Mouse (Mus musculus): ENCODE measurements at regions not wholly inside any gene's neighbourhood (a gene's known extent, or its start where the extent isn't known, plus 50 kb on each side); places are given as distances from the start of the nearest gene placed in this dataset.

DNA sequence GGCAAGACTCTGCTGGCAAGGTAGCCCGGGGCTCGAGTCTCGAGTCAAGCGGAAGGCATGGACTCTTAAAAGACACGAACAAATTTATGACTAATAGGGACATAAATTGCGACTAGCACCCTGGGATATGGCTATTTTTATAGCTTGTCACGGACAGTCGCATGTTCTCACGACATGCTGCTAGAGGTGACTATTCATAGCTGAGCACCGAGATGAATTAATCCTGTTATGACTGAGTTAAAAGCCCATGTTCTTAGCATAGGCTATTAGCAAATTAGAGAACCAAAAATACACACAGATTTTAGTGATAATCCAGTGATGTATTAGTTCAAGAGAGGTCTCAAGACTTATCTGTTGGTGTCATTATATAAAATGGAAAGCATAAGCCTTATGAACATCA, 539.2 kb downstream of the Gm19410 start:
- DNase-seq (ENCODE audit: low read depth, low spot score), result no peak

- no peak for DNase-seq (ENCODE audit: low read depth, low spot score)
Observed at GRCm38 (mm10) chr8:36306336-36306735, 540.7 kb downstream of the Gm19410 start.

DNA sequence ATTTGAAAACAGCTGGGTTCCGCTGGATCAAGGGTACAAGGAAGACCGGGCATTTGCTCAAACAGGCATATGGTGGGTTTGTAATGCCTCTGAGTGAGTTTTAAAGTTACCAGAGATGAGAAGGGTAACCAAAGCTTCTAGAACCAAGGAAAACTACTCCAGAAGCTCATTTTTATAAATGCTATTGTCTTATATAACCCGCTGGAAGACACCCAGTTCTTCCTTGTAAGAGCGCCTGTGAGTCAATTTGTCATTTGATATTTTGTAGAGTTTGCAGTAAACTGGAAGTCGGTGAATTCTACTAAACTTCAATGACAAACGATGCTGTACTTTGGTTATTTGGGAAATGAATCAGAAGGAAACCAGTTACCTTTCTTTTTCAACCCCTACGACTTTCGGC, 541.9 kb downstream of the Gm19410 start:
- DNase-seq (ENCODE audit: low read depth, low spot score), result no peak

DNA sequence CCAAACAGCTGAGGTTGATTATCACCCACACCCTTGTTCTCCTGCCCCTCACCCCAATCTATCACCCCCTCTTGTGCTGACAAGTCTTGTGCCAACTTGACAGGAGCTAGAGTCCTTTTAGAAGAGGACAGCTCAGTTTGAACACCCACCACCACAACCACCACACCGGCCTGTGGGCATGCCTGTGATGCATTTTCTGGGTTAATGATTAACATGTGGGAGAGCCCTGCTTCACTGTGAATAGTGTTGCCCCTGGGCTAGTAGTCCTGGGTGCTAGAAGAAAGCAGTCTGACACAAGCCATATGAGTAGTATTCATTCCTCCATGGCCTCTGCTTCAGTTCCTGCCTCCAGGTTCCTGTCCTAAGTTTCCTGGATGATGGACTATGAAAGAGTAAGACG, 542.5 kb downstream of the Gm19410 start:
- DNase-seq (ENCODE audit: low read depth, low spot score), result no peak

DNA sequence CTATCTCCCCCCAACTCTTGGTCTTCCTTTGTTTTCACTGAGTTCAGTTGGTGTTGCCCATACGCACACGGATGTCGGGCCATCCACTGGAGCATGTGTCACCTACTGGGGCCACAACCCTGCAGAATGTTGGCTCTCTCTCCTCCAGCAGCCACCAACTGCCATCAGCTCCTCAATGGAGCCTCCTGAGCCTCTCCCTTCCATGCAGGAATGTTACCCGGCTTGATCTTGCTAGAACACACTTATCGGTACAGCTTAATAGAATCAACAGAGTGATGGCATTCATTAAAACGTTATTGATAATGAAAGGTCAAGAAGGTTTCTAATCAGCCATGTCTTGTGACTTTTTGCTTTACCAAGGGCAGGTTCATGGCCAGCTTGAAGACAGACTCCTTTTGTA, 543.7 kb downstream of the Gm19410 start:
- DNase-seq (ENCODE audit: low read depth, low spot score), result no peak

DNA sequence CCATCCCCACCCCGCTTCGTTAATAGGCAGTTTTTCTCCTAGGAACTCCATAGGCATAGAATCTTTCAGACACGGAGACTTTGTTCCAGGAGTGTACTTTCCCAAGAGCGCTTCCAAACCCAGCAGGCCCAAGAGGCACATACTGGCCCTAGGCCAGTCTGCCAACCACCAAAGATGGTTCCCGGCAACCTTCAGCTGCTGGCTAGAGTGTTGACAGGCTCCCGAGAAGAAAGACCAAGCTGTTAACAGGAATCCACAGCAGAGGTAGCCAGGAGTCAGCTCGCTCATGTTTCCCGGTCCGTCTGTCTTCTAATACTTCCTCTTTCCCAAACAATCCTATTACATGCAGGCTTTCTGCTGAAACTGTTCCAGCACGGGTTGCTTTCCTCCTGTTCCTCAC, 544.4 kb downstream of the Gm19410 start:
- DNase-seq (ENCODE audit: low read depth, low spot score), result no peak

DNA sequence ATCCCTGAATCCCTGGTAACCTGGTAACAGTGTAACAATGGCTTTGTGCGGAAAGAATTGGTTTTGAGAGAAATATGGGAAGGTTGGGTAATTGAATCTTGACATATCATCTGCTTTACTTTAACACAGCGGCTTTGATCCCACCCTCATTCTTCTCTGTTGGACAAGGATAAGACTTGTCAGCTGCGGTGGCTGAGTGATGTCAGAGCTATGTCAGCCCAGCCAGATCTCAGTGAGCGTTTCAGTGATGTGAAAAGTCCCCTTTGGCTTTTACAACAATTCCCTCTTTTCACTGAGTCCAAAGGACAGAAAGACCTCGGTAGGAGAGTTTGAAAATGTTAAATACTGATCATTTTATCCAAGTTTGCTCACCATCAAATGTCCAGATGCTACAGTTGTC, 546.1 kb downstream of the Gm19410 start:
- DNase-seq (ENCODE audit: low read depth, low spot score), result no peak

- DNase-seq (ENCODE audit: low read depth, low spot score), result no peak
Observed at GRCm38 (mm10) chr8:36312963-36313362, 547.4 kb downstream of the Gm19410 start.

GRCm38 (mm10) chr8:36318396-36318795, 552.8 kb downstream of the Gm19410 start:
- no peak for DNase-seq (ENCODE audit: low read depth, low spot score)

- no peak for DNase-seq (ENCODE audit: low read depth, low spot score)
Observed at GRCm38 (mm10) chr8:36318884-36319283, 553.3 kb downstream of the Gm19410 start.

DNA sequence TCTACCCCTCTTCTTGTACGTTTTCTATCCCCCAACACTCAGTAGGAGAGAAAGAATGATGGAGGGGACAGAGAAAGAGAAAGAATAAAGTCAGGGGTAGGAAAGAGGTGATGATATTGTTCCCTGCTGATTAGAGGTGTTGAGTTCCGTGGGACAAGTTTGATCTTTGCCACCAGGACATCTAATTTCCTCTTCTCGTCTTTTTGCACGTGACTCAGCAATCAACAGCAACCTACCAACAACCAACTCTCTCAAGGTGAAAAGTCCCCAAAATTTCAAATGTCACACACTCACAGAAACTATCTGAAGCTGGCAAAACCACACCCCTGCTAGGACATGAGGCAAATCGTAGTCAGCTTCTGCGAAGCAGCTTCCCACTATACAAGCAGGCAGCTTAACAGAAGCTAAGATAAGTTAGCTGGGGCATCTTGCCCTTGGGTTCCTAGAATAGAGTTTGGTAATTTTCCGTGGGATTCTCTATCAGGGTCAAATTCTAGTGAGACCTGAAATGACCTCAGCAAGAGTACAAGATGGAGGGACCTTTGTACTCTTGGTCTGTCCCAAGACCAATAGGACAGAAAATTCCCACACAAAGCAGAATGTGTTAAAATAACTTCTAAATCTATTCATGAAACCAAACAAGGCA, 553.8 kb downstream of the Gm19410 start:
- no peak for DNase-seq (ENCODE audit: low read depth, low spot score)

GRCm38 (mm10) chr8:36322125-36322524, 556.5 kb downstream of the Gm19410 start:
- no peak for DNase-seq (ENCODE audit: low read depth, low spot score)

DNA sequence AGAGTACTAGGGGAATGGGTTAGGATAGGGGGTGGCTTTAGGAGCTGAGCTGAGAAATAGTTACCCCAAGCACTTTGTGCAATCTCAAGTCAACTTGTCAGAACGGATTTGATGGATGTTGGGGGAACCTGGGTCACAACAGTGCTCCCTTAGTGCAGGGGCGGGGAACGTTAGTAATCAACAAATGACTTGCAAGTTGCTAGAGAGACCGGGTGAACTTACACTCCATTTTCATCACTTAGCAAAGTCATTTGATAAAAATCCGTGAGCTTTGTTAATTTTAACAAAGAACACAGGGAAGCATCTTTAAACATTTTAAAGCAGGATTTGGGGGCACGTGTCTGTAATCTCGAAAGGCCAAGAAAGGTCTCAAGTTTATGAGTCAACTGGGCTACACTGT, 557.0 kb downstream of the Gm19410 start:
- DNase-seq (ENCODE audit: low read depth, low spot score), result no peak

DNA sequence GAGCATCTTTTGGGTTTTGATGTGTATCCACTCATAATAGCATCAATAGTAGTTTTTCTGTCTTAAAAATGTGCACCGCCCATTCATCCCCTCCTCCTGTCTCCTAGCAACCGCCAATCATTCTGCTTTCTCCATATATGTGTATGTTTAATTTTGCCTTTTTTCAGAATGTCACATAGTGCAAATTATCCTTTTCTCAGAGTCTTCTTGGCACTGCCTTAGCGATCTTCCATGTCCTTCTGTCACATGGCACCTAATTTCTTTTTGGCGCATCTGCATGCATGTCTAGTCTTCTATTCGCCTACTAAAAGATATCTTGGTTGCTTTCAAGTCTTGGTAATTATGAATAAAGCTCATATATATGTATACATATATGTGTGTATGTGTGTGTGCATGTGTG, 573.0 kb downstream of the Gm19410 start:
- no peak for DNase-seq (ENCODE audit: low read depth, low spot score)

DNA sequence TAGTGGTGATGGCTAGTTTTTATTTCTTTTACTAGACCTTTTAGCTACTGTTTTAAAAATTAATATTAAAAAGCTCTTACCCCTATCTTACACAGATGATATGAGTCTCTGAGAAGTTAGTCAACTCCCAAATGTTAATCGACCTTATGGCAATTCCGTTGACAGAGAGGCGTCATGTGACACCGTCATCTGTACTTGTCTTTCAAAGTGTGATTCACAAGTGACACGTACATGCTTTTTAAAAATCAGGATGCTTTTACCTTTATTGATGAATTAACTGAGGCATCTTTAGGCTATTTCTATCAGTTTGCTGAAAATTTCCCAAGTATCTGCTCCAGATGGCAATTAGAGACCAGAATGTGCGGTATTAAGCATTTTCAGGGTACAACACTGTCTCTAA, 573.9 kb downstream of the Gm19410 start:
- DNase-seq (ENCODE audit: low read depth, low spot score), result no peak

DNA sequence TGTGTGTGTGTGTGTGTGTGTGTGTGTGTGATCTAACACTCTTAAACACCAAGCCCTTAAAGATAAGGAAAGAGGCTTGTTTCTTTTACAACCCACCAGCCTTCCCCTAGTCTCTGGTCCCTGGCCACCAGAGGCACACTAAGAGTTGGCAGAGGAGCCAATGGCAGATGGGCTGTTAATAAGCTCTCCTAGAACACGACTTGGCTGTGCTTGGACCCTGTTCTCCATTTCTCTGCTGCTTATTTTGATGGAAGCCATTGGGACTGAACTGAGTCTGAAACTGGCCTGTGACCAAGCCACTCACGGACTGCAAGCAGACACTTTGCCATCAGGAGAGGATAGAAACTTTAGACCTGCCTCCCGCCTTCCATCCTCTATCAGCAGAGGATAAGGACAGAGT, 574.9 kb downstream of the Gm19410 start:
- no peak for DNase-seq (ENCODE audit: low read depth, low spot score)

GRCm38 (mm10) chr8:36341965-36342364, 576.4 kb downstream of the Gm19410 start:
- DNase-seq (ENCODE audit: low read depth, low spot score), result no peak

DNA sequence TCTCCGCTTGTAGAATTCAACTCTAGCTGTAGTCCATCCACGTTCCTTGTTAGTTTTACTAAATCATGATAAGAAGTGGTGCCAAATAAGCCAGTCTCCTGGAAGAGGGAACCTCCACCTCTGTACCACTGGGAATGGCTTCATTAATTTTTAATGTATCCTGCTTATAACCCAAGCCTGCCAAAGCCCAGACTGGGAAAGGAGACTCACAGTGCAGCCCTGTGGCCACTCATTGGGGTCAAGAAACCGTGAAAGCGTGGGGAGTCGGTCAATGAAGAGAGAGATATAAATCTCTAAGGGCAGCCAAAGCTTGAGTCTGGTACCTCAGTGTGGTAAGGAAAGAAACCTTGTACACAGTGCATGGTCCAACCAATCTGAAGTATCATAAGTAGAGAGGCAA, 577.1 kb downstream of the Gm19410 start:
- no peak for DNase-seq (ENCODE audit: low read depth, low spot score)

- peak; percentile 84 for DNase-seq (ENCODE audit: low read depth, low spot score)
Observed at GRCm38 (mm10) chr8:36346682-36347324, 581.2 kb downstream of the Gm19410 start.

- no peak for DNase-seq (ENCODE audit: low read depth, low spot score)
Observed at GRCm38 (mm10) chr8:36348067-36348466, 582.5 kb downstream of the Gm19410 start.

- DNase-seq (ENCODE audit: low read depth, low spot score), result no peak
Observed at GRCm38 (mm10) chr8:36354926-36355325, 589.3 kb downstream of the Gm19410 start.

- DNase-seq (ENCODE audit: low read depth, low spot score), result no peak
Observed at GRCm38 (mm10) chr8:36358998-36359397, 593.4 kb downstream of the Gm19410 start.

DNA sequence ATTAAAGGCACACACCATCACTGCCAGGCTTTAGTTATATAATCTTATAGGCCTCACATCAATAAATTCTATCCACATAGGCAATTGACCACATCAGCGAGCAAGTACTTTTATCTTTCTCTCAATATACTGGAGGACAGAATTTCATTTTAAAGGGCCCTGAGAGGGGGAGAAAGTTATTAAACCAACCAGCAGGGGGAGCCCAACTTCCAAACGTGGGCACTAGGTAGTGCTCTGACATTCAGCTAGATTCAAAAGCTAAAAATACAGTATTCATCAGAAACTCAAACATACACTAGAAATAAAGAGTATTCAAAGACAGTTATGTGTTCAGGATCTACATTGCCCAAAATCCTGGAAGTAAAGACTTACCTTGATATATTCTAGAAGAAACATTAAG, 595.7 kb downstream of the Gm19410 start:
- DNase-seq (ENCODE audit: low read depth, low spot score), result peak; percentile 63

DNA sequence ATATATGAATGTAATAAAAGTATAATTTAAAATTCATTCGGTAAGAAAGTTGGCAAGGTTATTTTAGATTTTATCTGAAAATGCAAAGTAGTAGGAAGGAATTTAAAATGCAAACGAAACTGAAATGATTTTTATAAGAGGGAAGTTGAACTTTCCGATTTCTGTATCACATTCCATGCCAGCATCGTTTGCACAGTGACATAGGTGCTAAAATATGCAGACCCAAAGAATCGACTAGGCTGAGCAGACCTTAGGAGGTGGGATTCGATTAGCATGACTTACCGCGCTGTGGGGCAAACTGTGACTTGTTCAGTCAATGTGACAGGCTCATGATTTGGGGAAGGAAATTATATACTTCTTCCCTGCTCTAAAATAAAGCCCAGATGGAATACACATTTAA, 596.2 kb downstream of the Gm19410 start:
- DNase-seq (ENCODE audit: low read depth, low spot score), result no peak
